ENCODE assay signal across 30 mouse cellular contexts in the genomic region with DNA sequence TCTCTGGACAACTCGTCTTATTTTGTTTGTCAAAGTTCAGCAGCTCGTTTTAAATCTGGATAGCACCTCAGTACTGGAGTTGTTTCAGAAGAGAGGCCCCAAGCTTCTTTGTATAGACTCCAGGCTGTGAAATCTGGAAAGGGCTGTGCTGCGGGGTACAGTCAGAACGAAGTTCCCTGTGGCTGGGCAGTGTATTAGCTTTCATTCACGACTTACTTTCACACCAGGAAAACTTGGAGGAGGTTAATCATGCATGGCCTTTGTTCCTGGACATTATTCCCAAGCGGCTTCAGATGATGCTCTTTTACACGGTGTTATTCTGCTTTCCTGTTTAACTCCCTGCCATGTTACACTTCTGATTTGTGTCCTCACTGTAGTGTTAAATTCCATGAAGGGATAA.
A peak's percentile ranks its signal among the peaks of the same experiment; 100 is the strongest.
DNase-seq lines count a peak whose midpoint lies in the region; ATAC-seq and TF ChIP-seq lines count a peak whose summit lies in the region.
"Had no signal": no experiment of that assay in that cellular context is flagged by ENCODE, and none has a peak within 500 bp of the region (broad histone marks: within the 10 kb centered on the region; RNA-seq: fewer than 3 reads in every experiment).

No protein-coding gene starts in this region.

- no peak overlapping the region for H3K4me2 ChIP-seq in hindbrain, embryonic 11.5 days (replicated peaks; ENCODE audit: low read depth, low read length)
- H3K4me2 ChIP-seq in hindbrain, embryonic 12.5 days (replicated peaks), result no peak overlapping the region
- H3K4me2 ChIP-seq in kidney, postnatal 0 days (ENCODE audit: low read length), result no peak overlapping the region
- H3K4me2 ChIP-seq in neural tube, embryonic 11.5 days (ENCODE audit: low read depth), result no peak overlapping the region
- H3K4me2 ChIP-seq in neural tube, embryonic 15.5 days, result no peak overlapping the region
- H3K4me2 ChIP-seq in neural tube, embryonic 14.5 days (ENCODE audit: low read depth, low read length), result no peak overlapping the region
- H3K4me2 ChIP-seq: embryonic facial prominence, embryonic 12.5 days; hindbrain, embryonic 14.5 days; limb, embryonic 15.5 days; liver, embryonic 13.5 days had no signal

- no peak for ATAC-seq in hindbrain, embryonic 11.5 days (ENCODE audit: low FRiP score)
- ATAC-seq in hindbrain, embryonic 12.5 days (ENCODE audit: low FRiP score), result no peak
- ATAC-seq in kidney, postnatal 0 days (replicated peaks; ENCODE audit: low FRiP score, low read depth), result peak; percentile 57; the same call in 1 of the 2 replicates
- peak; percentile 68; the same call in 1 of the 2 replicates for ATAC-seq in neural tube, embryonic 11.5 days (ENCODE audit: insufficient read depth, low FRiP score, low TSS enrichment)
- no peak for ATAC-seq in neural tube, embryonic 15.5 days (ENCODE audit: low FRiP score)
- 0 out of 2 replicates have a peak, but pooled peaks have one; percentile 14 for ATAC-seq in neural tube, embryonic 14.5 days (ENCODE audit: low read depth)
- ATAC-seq: CD4-positive, CD25-positive, alpha-beta regulatory T cell, adult 4 months; lung, postnatal 0 days had no signal

- WGBS in hindbrain, embryonic 11.5 days, result 47% methylated on average over 7 of the region's 7 CpGs
- WGBS in hindbrain, embryonic 12.5 days, result 37% methylated on average over 7 of the region's 7 CpGs
- WGBS in kidney, postnatal 0 days, result 23% methylated on average over 7 of the region's 7 CpGs
- 17% methylated on average over 7 of the region's 7 CpGs for WGBS in kidney, adult 2 months
- 45% methylated on average over 7 of the region's 7 CpGs for WGBS in neural tube, embryonic 11.5 days
- 31% methylated on average over 7 of the region's 7 CpGs for WGBS in neural tube, embryonic 15.5 days
- WGBS in neural tube, embryonic 14.5 days, result 32% methylated on average over 7 of the region's 7 CpGs

- no peaks in the 10 kb centered on the region for H3K4me1 ChIP-seq in hindbrain, embryonic 11.5 days (replicated peaks; ENCODE audit: control insufficient read depth, insufficient read depth, low read length)
- H3K4me1 ChIP-seq in hindbrain, embryonic 12.5 days, result peaks cover 3% of the 10 kb centered on the region; the same call in 1 of the 2 replicates
- no peaks in the 10 kb centered on the region for H3K4me1 ChIP-seq in kidney, postnatal 0 days (replicated peaks; ENCODE audit: insufficient read depth, low read length)
- H3K4me1 ChIP-seq in kidney, adult 2 months (ENCODE audit: control insufficient read depth, insufficient read depth, low read length), result no peaks in the 10 kb centered on the region
- no peaks in the 10 kb centered on the region for H3K4me1 ChIP-seq in neural tube, embryonic 11.5 days (ENCODE audit: control insufficient read depth, insufficient read depth, low read length)
- 0 out of 2 replicates have a peak, but pooled peaks cover 3% of the 10 kb centered on the region for H3K4me1 ChIP-seq in neural tube, embryonic 15.5 days
- H3K4me1 ChIP-seq in neural tube, embryonic 14.5 days (ENCODE audit: control insufficient read depth, insufficient read depth, low read length), result no peaks in the 10 kb centered on the region
- H3K4me1 ChIP-seq: embryonic facial prominence, embryonic 12.5 days; heart, embryonic 10.5 days; limb, embryonic 10.5 days; limb, embryonic 15.5 days; liver, embryonic 13.5 days had no signal

- no peak overlapping the region for H3K27ac ChIP-seq in hindbrain, embryonic 11.5 days (ENCODE audit: low read depth, low read length)
- no peak overlapping the region for H3K27ac ChIP-seq in hindbrain, embryonic 12.5 days
- no peak overlapping the region for H3K27ac ChIP-seq in kidney, postnatal 0 days
- H3K27ac ChIP-seq in kidney, adult 2 months (ENCODE audit: insufficient read depth, low read depth, low read length), result no peak overlapping the region
- H3K27ac ChIP-seq in neural tube, embryonic 11.5 days (ENCODE audit: low read depth, low read length), result no peak overlapping the region
- H3K27ac ChIP-seq in neural tube, embryonic 15.5 days (replicated peaks), result no peak overlapping the region
- H3K27ac ChIP-seq in neural tube, embryonic 14.5 days (ENCODE audit: low read depth, low read length), result no peak overlapping the region
- H3K27ac ChIP-seq: embryonic facial prominence, embryonic 12.5 days; heart, embryonic 10.5 days; hindbrain, embryonic 14.5 days; limb, embryonic 10.5 days; limb, embryonic 15.5 days; liver, embryonic 13.5 days; stomach, postnatal 0 days had no signal

- H3K36me3 ChIP-seq in hindbrain, embryonic 11.5 days (ENCODE audit: control insufficient read depth, insufficient read depth, low read length), result no peaks in the 10 kb centered on the region
- no peaks in the 10 kb centered on the region for H3K36me3 ChIP-seq in hindbrain, embryonic 12.5 days
- H3K36me3 ChIP-seq in kidney, postnatal 0 days (ENCODE audit: insufficient read depth, low read length), result no peaks in the 10 kb centered on the region
- H3K36me3 ChIP-seq in kidney, adult 2 months (ENCODE audit: control insufficient read depth, insufficient read depth, low read length), result no peaks in the 10 kb centered on the region
- no peaks in the 10 kb centered on the region for H3K36me3 ChIP-seq in neural tube, embryonic 11.5 days (ENCODE audit: control insufficient read depth, insufficient read depth, low read length)
- no peaks in the 10 kb centered on the region for H3K36me3 ChIP-seq in neural tube, embryonic 15.5 days
- H3K36me3 ChIP-seq in neural tube, embryonic 14.5 days (ENCODE audit: control insufficient read depth, insufficient read depth, low read length), result no peaks in the 10 kb centered on the region
- H3K36me3 ChIP-seq: embryonic facial prominence, embryonic 12.5 days; heart, embryonic 10.5 days; limb, embryonic 10.5 days; limb, embryonic 15.5 days; liver, embryonic 13.5 days had no signal

- peak; percentile 6 for DNase-seq in hindbrain, embryonic 11.5 days (ENCODE audit: low spot score)
- DNase-seq in kidney, postnatal 0 days (ENCODE audit: low spot score), result peak; percentile 22
- no peak for DNase-seq in kidney, adult 2 months
- no peak for DNase-seq in neural tube, embryonic 11.5 days (ENCODE audit: low spot score)
- DNase-seq: adrenal gland, postnatal 14 days; cerebellum, adult 11-12 months; cerebellum, adult 9-11 months; embryo, embryonic 11 days; gastrocnemius, postnatal 10 days; heart, postnatal 36 days; kidney, adult 9 months; layer of hippocampus, postnatal 36 days; liver, embryonic 13.5 days; lung, adult 18-20 months; lung, postnatal 4 days; right cerebral cortex, postnatal 4 days; thymus, adult 18-20 months; thymus, postnatal 36 days had no signal

- H3K27me3 ChIP-seq in hindbrain, embryonic 11.5 days (ENCODE audit: control insufficient read depth, insufficient read depth, low read length), result no peaks in the 10 kb centered on the region
- H3K27me3 ChIP-seq in hindbrain, embryonic 12.5 days, result no peaks in the 10 kb centered on the region
- no peaks in the 10 kb centered on the region for H3K27me3 ChIP-seq in kidney, postnatal 0 days (ENCODE audit: insufficient read depth, low read length)
- H3K27me3 ChIP-seq in kidney, adult 2 months (replicated peaks; ENCODE audit: control insufficient read depth, insufficient read depth, low read length), result no peaks in the 10 kb centered on the region; the same call in 1 of the 2 replicates
- H3K27me3 ChIP-seq in neural tube, embryonic 11.5 days (ENCODE audit: control insufficient read depth, insufficient read depth, low read length), result no peaks in the 10 kb centered on the region
- H3K27me3 ChIP-seq in neural tube, embryonic 15.5 days (replicated peaks), result no peaks in the 10 kb centered on the region
- no peaks in the 10 kb centered on the region for H3K27me3 ChIP-seq in neural tube, embryonic 14.5 days (ENCODE audit: control insufficient read depth, insufficient read depth, low read length)
- H3K27me3 ChIP-seq: embryonic facial prominence, embryonic 12.5 days; limb, embryonic 15.5 days; liver, embryonic 13.5 days had no signal

- H3K9me3 ChIP-seq in hindbrain, embryonic 11.5 days (ENCODE audit: control insufficient read depth, low read length), result no peaks in the 10 kb centered on the region
- H3K9me3 ChIP-seq in hindbrain, embryonic 12.5 days (replicated peaks), result no peaks in the 10 kb centered on the region
- H3K9me3 ChIP-seq in kidney, postnatal 0 days (replicated peaks; ENCODE audit: low read length), result no peaks in the 10 kb centered on the region
- H3K9me3 ChIP-seq in neural tube, embryonic 11.5 days (ENCODE audit: control insufficient read depth, low read length), result no peaks in the 10 kb centered on the region
- H3K9me3 ChIP-seq in neural tube, embryonic 15.5 days (replicated peaks), result no peaks in the 10 kb centered on the region
- no peaks in the 10 kb centered on the region for H3K9me3 ChIP-seq in neural tube, embryonic 14.5 days (ENCODE audit: control insufficient read depth, low read length)
- H3K9me3 ChIP-seq: embryonic facial prominence, embryonic 12.5 days; heart, embryonic 10.5 days; limb, embryonic 10.5 days; limb, embryonic 15.5 days; liver, embryonic 13.5 days had no signal

- H3K4me3 ChIP-seq in hindbrain, embryonic 11.5 days (ENCODE audit: low read depth, low read length), result no peak overlapping the region
- no peak overlapping the region for H3K4me3 ChIP-seq in hindbrain, embryonic 12.5 days
- H3K4me3 ChIP-seq in kidney, postnatal 0 days (replicated peaks; ENCODE audit: low read depth, low read length), result no peak overlapping the region
- H3K4me3 ChIP-seq in kidney, adult 2 months (ENCODE audit: insufficient read depth, low read depth, low read length), result no peak overlapping the region
- H3K4me3 ChIP-seq in neural tube, embryonic 11.5 days (ENCODE audit: low read depth, low read length), result no peak overlapping the region
- no peak overlapping the region for H3K4me3 ChIP-seq in neural tube, embryonic 15.5 days (replicated peaks)
- no peak overlapping the region for H3K4me3 ChIP-seq in neural tube, embryonic 14.5 days (ENCODE audit: low read depth, low read length)
- H3K4me3 ChIP-seq: embryonic facial prominence, embryonic 12.5 days; heart, embryonic 10.5 days; limb, embryonic 10.5 days; limb, embryonic 15.5 days; liver, embryonic 13.5 days; myocyte had no signal

- TF ChIP-seq POLR2A in kidney, adult 2 months (IDR thresholded peaks at IDR 0.05; ENCODE audit: low read depth, low read length), result no peak

- TF ChIP-seq CTCF in kidney, postnatal 0 days (IDR thresholded peaks at IDR 0.05; ENCODE audit: low read depth), result no peak
- no peak for TF ChIP-seq CTCF in kidney, adult 2 months (conservative IDR thresholded peaks at IDR 0.05; ENCODE audit: insufficient read depth, insufficient read length, low read depth, low read length)

- H3K9ac ChIP-seq in hindbrain, embryonic 11.5 days (ENCODE audit: low read depth, low read length), result no peak overlapping the region
- H3K9ac ChIP-seq in hindbrain, embryonic 12.5 days, result no peak overlapping the region
- H3K9ac ChIP-seq in kidney, postnatal 0 days (ENCODE audit: low read depth, low read length), result no peak overlapping the region
- H3K9ac ChIP-seq in neural tube, embryonic 11.5 days (ENCODE audit: low read length), result no peak overlapping the region
- no peak overlapping the region for H3K9ac ChIP-seq in neural tube, embryonic 15.5 days (replicated peaks)
- no peak overlapping the region for H3K9ac ChIP-seq in neural tube, embryonic 14.5 days (replicated peaks; ENCODE audit: low read depth, low read length)
- H3K9ac ChIP-seq: embryonic facial prominence, embryonic 12.5 days; hindbrain, embryonic 14.5 days; limb, embryonic 15.5 days; liver, embryonic 13.5 days had no signal

Comparison
In these comparisons a context has a peak if more than half of its experiments do, and no peak if none do; other contexts are left out.
1. ATAC-seq: peak in kidney, postnatal 0 days (single experiment), neural tube, embryonic 11.5 days (single experiment) and neural tube, embryonic 14.5 days (single experiment); none in hindbrain, embryonic 11.5 days (single experiment), hindbrain, embryonic 12.5 days (single experiment) and neural tube, embryonic 15.5 days (single experiment).
2. DNase-seq: peak in hindbrain, embryonic 11.5 days (single experiment) and kidney, postnatal 0 days (single experiment); none in kidney, adult 2 months (single experiment) and neural tube, embryonic 11.5 days (single experiment).